ENCODE assay signal across 11 mouse cellular contexts in the genomic region with DNA sequence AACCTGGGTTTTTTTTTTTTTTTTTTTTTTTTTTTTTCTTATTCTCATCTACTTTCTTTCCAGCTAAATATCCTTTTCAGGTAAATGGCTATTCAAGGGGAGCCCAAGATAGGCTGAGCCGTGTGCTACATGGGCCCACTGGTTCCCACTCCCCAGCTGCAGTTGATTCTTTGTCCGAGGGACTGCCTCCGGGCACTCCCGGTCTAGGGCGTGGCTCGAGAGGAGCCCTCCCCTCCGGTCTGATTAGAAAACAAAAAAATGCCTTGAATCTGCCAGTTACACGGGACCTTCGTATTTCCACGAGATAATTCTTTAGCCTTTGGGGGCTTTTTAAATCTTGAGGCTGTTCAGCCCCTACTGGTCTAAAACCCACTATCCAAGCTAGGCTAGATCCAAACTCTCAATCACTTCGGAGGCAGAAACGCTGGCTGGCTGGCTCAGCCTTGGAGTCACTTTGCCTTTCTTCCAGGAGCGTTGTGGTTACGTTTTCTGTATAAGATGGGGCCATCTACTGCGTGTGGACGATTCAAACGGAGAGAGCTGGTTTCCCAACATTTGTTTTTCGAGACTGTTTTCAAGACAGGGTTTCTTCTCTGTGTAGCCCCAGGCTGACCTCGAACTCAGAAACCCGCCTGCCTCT. TPM values are rescaled to one million over a fixed set of nuclear protein-coding genes. Genes with fewer than 3 reads are reported as not detected.
DNase-seq lines count a peak whose midpoint lies in the region; ATAC-seq lines count a peak whose summit lies in the region.
"Had no signal": no experiment of that assay in that cellular context is flagged by ENCODE, and none has a peak within 500 bp of the region (broad histone marks: within the 10 kb centered on the region; RNA-seq: fewer than 3 reads in every experiment).

No protein-coding gene starts in this region.

- no peak overlapping the region; the same call in 1 of the 2 replicates for H3K4me2 ChIP-seq in hindbrain, embryonic 11.5 days (replicated peaks; ENCODE audit: low read depth, low read length)
- peak overlapping the region; percentile 49 for H3K4me2 ChIP-seq in intestine, embryonic 16.5 days (ENCODE audit: low read depth, low read length)
- H3K4me2 ChIP-seq in midbrain, embryonic 16.5 days (ENCODE audit: low read length): 0 out of 2 replicates have a peak overlapping the region, but pooled peaks have one; percentile 25

- H3K9me3 ChIP-seq in hindbrain, embryonic 10.5 days: no peaks in the 10 kb centered on the region
- no peaks in the 10 kb centered on the region for H3K9me3 ChIP-seq in hindbrain, embryonic 11.5 days (ENCODE audit: control insufficient read depth, low read length)
- H3K9me3 ChIP-seq in embryonic facial prominence, embryonic 10.5 days: no peaks in the 10 kb centered on the region
- H3K9me3 ChIP-seq in intestine, embryonic 16.5 days (ENCODE audit: control insufficient read depth, low read length): no peaks in the 10 kb centered on the region
- no peaks in the 10 kb centered on the region for H3K9me3 ChIP-seq in midbrain, embryonic 16.5 days (replicated peaks; ENCODE audit: control insufficient read depth, low read length, poor library complexity, severe bottlenecking)

- DNase-seq in hindbrain, embryonic 10.5 days (ENCODE audit: low spot score): peak; percentile 8
- DNase-seq in hindbrain, embryonic 11.5 days (ENCODE audit: low spot score): no peak
- no peak for DNase-seq in embryonic facial prominence, embryonic 10.5 days (ENCODE audit: low spot score)
- DNase-seq in c-Kit-positive CD71-positive TER-119-positive erythroid progenitor cells, embryonic 14.5 days (ENCODE audit: low spot score): no peak
- DNase-seq in thymus, postnatal 14 days: no peak
- no peak for DNase-seq in frontal cortex, postnatal 36 days (ENCODE audit: low spot score in 2 of 2)
- DNase-seq: cerebellum, postnatal 36 days; kidney, adult 8-10 months; thymus, adult 2 months had no signal

- H3K4me1 ChIP-seq in hindbrain, embryonic 10.5 days (replicated peaks): no peaks in the 10 kb centered on the region
- no peaks in the 10 kb centered on the region for H3K4me1 ChIP-seq in hindbrain, embryonic 11.5 days (replicated peaks; ENCODE audit: control insufficient read depth, insufficient read depth, low read length)
- H3K4me1 ChIP-seq in embryonic facial prominence, embryonic 10.5 days: no peaks in the 10 kb centered on the region
- no peaks in the 10 kb centered on the region for H3K4me1 ChIP-seq in intestine, embryonic 16.5 days (ENCODE audit: control insufficient read depth, insufficient read depth, low read length)
- no peaks in the 10 kb centered on the region for H3K4me1 ChIP-seq in midbrain, embryonic 16.5 days (ENCODE audit: control insufficient read depth, insufficient read depth, low read length)

- no peak for ATAC-seq in hindbrain, embryonic 11.5 days (ENCODE audit: low FRiP score)
- peak; percentile 53; the same call in 1 of the 2 replicates for ATAC-seq in intestine, embryonic 16.5 days
- ATAC-seq in midbrain, embryonic 16.5 days: no peak

- no peak overlapping the region for H3K27ac ChIP-seq in hindbrain, embryonic 10.5 days
- H3K27ac ChIP-seq in hindbrain, embryonic 11.5 days (ENCODE audit: low read depth, low read length): no peak overlapping the region
- H3K27ac ChIP-seq in embryonic facial prominence, embryonic 10.5 days (replicated peaks): no peak overlapping the region
- no peak overlapping the region for H3K27ac ChIP-seq in intestine, embryonic 16.5 days (ENCODE audit: low read length)
- H3K27ac ChIP-seq in midbrain, embryonic 16.5 days (ENCODE audit: low read length): no peak overlapping the region

- no peak overlapping the region for H3K9ac ChIP-seq in hindbrain, embryonic 11.5 days (ENCODE audit: low read depth, low read length)
- no peak overlapping the region for H3K9ac ChIP-seq in intestine, embryonic 16.5 days (ENCODE audit: low read depth, low read length)
- no peak overlapping the region for H3K9ac ChIP-seq in midbrain, embryonic 16.5 days (ENCODE audit: low read depth, low read length)

- WGBS in hindbrain, embryonic 10.5 days: 38% methylated on average over 20 of the region's 20 CpGs
- whole genome bisulfite sequencing in hindbrain, embryonic 11.5 days: 39% methylated on average over 20 of the region's 20 CpGs
- 39% methylated on average over 20 of the region's 20 CpGs for WGBS in embryonic facial prominence, embryonic 10.5 days
- 25% methylated on average over 20 of the region's 20 CpGs for whole genome bisulfite sequencing in intestine, embryonic 16.5 days
- WGBS in midbrain, embryonic 16.5 days: 53% methylated on average over 20 of the region's 20 CpGs

- H3K27me3 ChIP-seq in hindbrain, embryonic 10.5 days (ENCODE audit: insufficient read depth, poor library complexity, severe bottlenecking): peaks cover 8% of the 10 kb centered on the region
- no peaks in the 10 kb centered on the region; the same call in 1 of the 2 replicates for H3K27me3 ChIP-seq in hindbrain, embryonic 11.5 days (ENCODE audit: control insufficient read depth, insufficient read depth, low read length)
- peaks cover 13% of the 10 kb centered on the region for H3K27me3 ChIP-seq in embryonic facial prominence, embryonic 10.5 days (replicated peaks; ENCODE audit: low read depth, poor library complexity, severe bottlenecking)
- H3K27me3 ChIP-seq in intestine, embryonic 16.5 days (replicated peaks; ENCODE audit: control insufficient read depth, insufficient read depth, low read length): no peaks in the 10 kb centered on the region; the same call in 1 of the 2 replicates
- H3K27me3 ChIP-seq in midbrain, embryonic 16.5 days (ENCODE audit: control insufficient read depth, insufficient read depth, low read depth, low read length): no peaks in the 10 kb centered on the region

- no peaks in the 10 kb centered on the region for H3K36me3 ChIP-seq in hindbrain, embryonic 10.5 days
- no peaks in the 10 kb centered on the region for H3K36me3 ChIP-seq in hindbrain, embryonic 11.5 days (ENCODE audit: control insufficient read depth, insufficient read depth, low read length)
- H3K36me3 ChIP-seq in embryonic facial prominence, embryonic 10.5 days (replicated peaks): no peaks in the 10 kb centered on the region
- no peaks in the 10 kb centered on the region for H3K36me3 ChIP-seq in intestine, embryonic 16.5 days (ENCODE audit: control insufficient read depth, insufficient read depth, low read length)
- no peaks in the 10 kb centered on the region for H3K36me3 ChIP-seq in midbrain, embryonic 16.5 days (ENCODE audit: control insufficient read depth, insufficient read depth, low read length)

- peak overlapping the region; percentile 14 for H3K4me3 ChIP-seq in hindbrain, embryonic 10.5 days
- no peak overlapping the region for H3K4me3 ChIP-seq in hindbrain, embryonic 11.5 days (ENCODE audit: low read depth, low read length)
- H3K4me3 ChIP-seq in embryonic facial prominence, embryonic 10.5 days: 0 out of 2 replicates have a peak overlapping the region, but pooled peaks have one; percentile 28
- peak overlapping the region; percentile 21 for H3K4me3 ChIP-seq in intestine, embryonic 16.5 days (ENCODE audit: low read length)
- H3K4me3 ChIP-seq in midbrain, embryonic 16.5 days (ENCODE audit: low read depth, low read length): no peak overlapping the region

RNA-seq across cellular contexts. Expression of a gene that starts 1.4 kb away (rescaled TPM):
- polyA plus RNA-seq in hindbrain, embryonic 10.5 days (2016; fragmentation: Nextera tagmentation; extraction: Ambion mirVana): not detected in 2 replicates
- not detected in 2 replicates for polyA plus RNA-seq in hindbrain, embryonic 11.5 days (2014; fragmentation: Nextera tagmentation; extraction: Ambion mirVana)
- polyA plus RNA-seq in embryonic facial prominence, embryonic 10.5 days (2016; fragmentation: Nextera tagmentation; extraction: Ambion mirVana): not detected in 2 replicates
- polyA plus RNA-seq in intestine, embryonic 16.5 days (2015; fragmentation: Nextera tagmentation; extraction: Ambion mirVana): not detected in 2 replicates
- polyA plus RNA-seq in midbrain, embryonic 16.5 days (2015; fragmentation: Nextera tagmentation; extraction: Ambion mirVana): not detected in 2 replicates

RNA-seq across cellular contexts. Expression of a gene that starts 17.7 kb away (rescaled TPM):
- polyA plus RNA-seq in hindbrain, embryonic 10.5 days (2016; fragmentation: Nextera tagmentation; extraction: Ambion mirVana): 0.24 TPM in 1 of 2 replicates, not detected in the other
- 0.25 TPM in 1 of 2 replicates, not detected in the other for polyA plus RNA-seq in hindbrain, embryonic 11.5 days (2014; fragmentation: Nextera tagmentation; extraction: Ambion mirVana)
- polyA plus RNA-seq in embryonic facial prominence, embryonic 10.5 days (2016; fragmentation: Nextera tagmentation; extraction: Ambion mirVana): 0.06 TPM in 1 of 2 replicates, not detected in the other
- polyA plus RNA-seq in intestine, embryonic 16.5 days (2015; fragmentation: Nextera tagmentation; extraction: Ambion mirVana): 0.06 and 0.13 TPM in 2 replicates
- polyA plus RNA-seq in midbrain, embryonic 16.5 days (2015; fragmentation: Nextera tagmentation; extraction: Ambion mirVana): 0.09 TPM in 1 of 2 replicates, not detected in the other

RNA-seq across cellular contexts. Expression of a gene that starts 25.3 kb away (rescaled TPM):
- polyA plus RNA-seq in hindbrain, embryonic 10.5 days (2016; fragmentation: Nextera tagmentation; extraction: Ambion mirVana): 1.1 and 2.1 TPM in 2 replicates
- polyA plus RNA-seq in hindbrain, embryonic 11.5 days (2014; fragmentation: Nextera tagmentation; extraction: Ambion mirVana): 1.7 and 2.1 TPM in 2 replicates
- 0.89 and 0.96 TPM in 2 replicates for polyA plus RNA-seq in embryonic facial prominence, embryonic 10.5 days (2016; fragmentation: Nextera tagmentation; extraction: Ambion mirVana)
- polyA plus RNA-seq in intestine, embryonic 16.5 days (2015; fragmentation: Nextera tagmentation; extraction: Ambion mirVana): 9.1 and 12.5 TPM in 2 replicates
- 0.66 and 1.7 TPM in 2 replicates for polyA plus RNA-seq in midbrain, embryonic 16.5 days (2015; fragmentation: Nextera tagmentation; extraction: Ambion mirVana)

Comparison
In these comparisons a context has a peak if more than half of its experiments do, and no peak if none do; other contexts are left out.
1. H3K4me3 ChIP-seq: peak in hindbrain, embryonic 10.5 days (single experiment), embryonic facial prominence, embryonic 10.5 days (single experiment) and intestine, embryonic 16.5 days (single experiment); none in hindbrain, embryonic 11.5 days (single experiment) and midbrain, embryonic 16.5 days (single experiment).